Mouse (Mus musculus): ENCODE results near the gene Bpifb1.

GRCm38 (mm10) chr2:154243356-154244036 lies 52.9 kb downstream of the Bpifb1 start:
- TF ChIP-seq CTCF (IDR thresholded peaks at IDR 0.05; ENCODE audit: borderline replicate concordance, control insufficient read depth, extremely low read depth, insufficient read depth, low read length, poor library complexity), result no peak
- no peak for TF ChIP-seq POLR2A (IDR thresholded peaks at IDR 0.05; ENCODE audit: control insufficient read depth, extremely low read depth, insufficient read depth, low read length, poor library complexity)

Measured in thymus, adult 2 months (tissue).